Mouse (Mus musculus) left cerebral cortex, postnatal 10 days (tissue): ENCODE measurements around the gene Lrrc57. TPM values are rescaled to one million over a fixed set of nuclear protein-coding genes. Genes with fewer than 3 reads are reported as not detected.
A peak's percentile ranks its signal among the peaks of the same experiment; 100 is the strongest.
"Not testable (repeated sequence)": the region's sequence is repeated elsewhere in the genome, so short reads cannot be mapped to it uniquely, and the experiment has no call there.

Experiments used
- DNase-seq, 2 experiments: peaks; one replicate each; pipeline ENCODE4 v3.0.0; 2021 to 2022; ENCODE audit warnings: low spot score in 2 of 2, mixed read lengths in 1 of 2; ENCODE audit errors: extremely low spot score in 1 of 2
- intact Hi-C: fragments of 180-260 bp; cut with DNase I; formaldehyde crosslinking; loops from one replicate; pipeline ENCODE4 v1.15.1; 2025
- total RNA-seq, 2 experiments: library from RNA; stranded (reverse); gene quantifications; 2 replicates each; pipeline ENCODE4 v1.2.3; 2021

Lrrc57 gene
- total RNA-seq, 2 experiments from 2014 or later: 21.1 to 26.5 TPM

- intact Hi-C loops: no loop called here
- DNase-seq: no peak
These were observed 10.2 kb upstream of the Lrrc57 start for GRCm38 (mm10) chr2:120619538-120619937.

GRCm38 (mm10) chr2:120616279-120617163, 7.2 kb upstream of the Lrrc57 start:
- no peak for DNase-seq
- intact Hi-C loops: no loop called here

- intact Hi-C loops: loop anchor here (2.0 kb wide), 1 partner anchor 43 kb away; the partner anchor contains the start of gene Zfp106
- DNase-seq: no peak
These were observed 3.2 kb downstream of the Lrrc57 start for GRCm38 (mm10) chr2:120606021-120606690.

- DNase-seq: no peak
- intact Hi-C loops: no loop called here
These were observed 9.8 kb downstream of the Lrrc57 start for GRCm38 (mm10) chr2:120599506-120599905.

- DNase-seq: no peak
- intact Hi-C loops: no loop called here
These were observed 11.6 kb downstream of the Lrrc57 start for GRCm38 (mm10) chr2:120597734-120598133.

GRCm38 (mm10) chr2:120592227-120592626, 17.1 kb downstream of the Lrrc57 start:
- intact Hi-C loops: no loop called here
- no peak for DNase-seq

- intact Hi-C loops: no loop called here
- peak in 1 of 2 experiments; percentile 51 for DNase-seq
These were observed 19.6 kb downstream of the Lrrc57 start for GRCm38 (mm10) chr2:120589759-120590158.

GRCm38 (mm10) chr2:120578286-120578685, 31.0 kb downstream of the Lrrc57 start:
- DNase-seq: no peak
- intact Hi-C loops: no loop called here

- DNase-seq: no peak
These were observed 31.5 kb downstream of the Lrrc57 start for GRCm38 (mm10) chr2:120577799-120578198.

GRCm38 (mm10) chr2:120575978-120576377, 33.3 kb downstream of the Lrrc57 start:
- no peak for DNase-seq
- intact Hi-C loops: no loop called here

More at GRCm38 (mm10) chr2:120577799-120578198, 31.5 kb downstream of the Lrrc57 start:
- intact Hi-C loops: no loop called here

- intact Hi-C loops: no loop called here
- no peak for DNase-seq
These were observed 34.2 kb downstream of the Lrrc57 start for GRCm38 (mm10) chr2:120575121-120575520.

GRCm38 (mm10) chr2:120572161-120572560, 37.2 kb downstream of the Lrrc57 start:
- DNase-seq, intact Hi-C loops: not testable (repeated sequence)

GRCm38 (mm10) chr2:120571081-120571480, 38.2 kb downstream of the Lrrc57 start:
- intact Hi-C loops: no loop called here
- DNase-seq: no peak

GRCm38 (mm10) chr2:120567798-120568320, 41.5 kb downstream of the Lrrc57 start:
- no peak for DNase-seq
- intact Hi-C loops: loop anchor here (10.0 kb wide), 1 partner anchor 87 kb away; no protein-coding TSS in a partner anchor

GRCm38 (mm10) chr2:120566886-120567797, 42.2 kb downstream of the Lrrc57 start, which contains the start of gene Snap23:
TSS of gene Snap23 (plus strand) at chr2:120567671.
- DNase-seq: peak; percentile 90 to 95
- intact Hi-C loops: loop anchor here (10.0 kb wide), 1 partner anchor 88 kb away; no protein-coding TSS in a partner anchor

- intact Hi-C loops: loop anchor here (10.0 kb wide), 1 partner anchor 89 kb away; no protein-coding TSS in a partner anchor
- no peak for DNase-seq
These were observed 44.0 kb downstream of the Lrrc57 start for GRCm38 (mm10) chr2:120565363-120565762.

GRCm38 (mm10) chr2:120564548-120565188, 44.7 kb downstream of the Lrrc57 start:
- intact Hi-C loops: loop anchor here (10.0 kb wide), 1 partner anchor 90 kb away; no protein-coding TSS in a partner anchor
- not testable (repeated sequence) for DNase-seq
